Mouse (Mus musculus): ENCODE measurements around the gene P2rx4. TPM values are rescaled to one million over a fixed set of nuclear protein-coding genes. Genes with fewer than 3 reads are reported as not detected.
A peak's percentile ranks its signal among the peaks of the same experiment; 100 is the strongest.
"Not testable (repeated sequence)": the region's sequence is repeated elsewhere in the genome, so short reads cannot be mapped to it uniquely, and the experiment has no call there.

P2rx4 gene
- polyA plus RNA-seq (2015; fragmentation: Nextera tagmentation; extraction: Ambion mirVana), result 36.0 and 36.2 TPM in 2 replicates

GRCm38 (mm10) chr5:122707276-122708181 is at the start of gene P2rx4:
Gene P2rx4 (plus strand): TSS chr5:122707544.
- TF ChIP-seq CTCF (IDR thresholded peaks at IDR 0.05; ENCODE audit: low read depth), result peak; percentile 31
- no peak for TF ChIP-seq EP300 (IDR thresholded peaks at IDR 0.05; ENCODE audit: low read depth)
- H3K27me3 ChIP-seq (ENCODE audit: insufficient read depth, low read length), result no peaks in the 10 kb centered on the region
- DNase-seq (peak; percentile 90), ATAC-seq (peak; percentile 90)
- peak within 1 kb of the TSS; percentile 84 for H3K9ac ChIP-seq (replicated peaks)
- peak within 1 kb of the TSS; percentile 78 for H3K4me3 ChIP-seq (ENCODE audit: low read depth, low read length)
- peak within 1 kb of the TSS; percentile 97 for H3K4me2 ChIP-seq (ENCODE audit: low read depth, low read length)
- H3K27ac ChIP-seq (ENCODE audit: low read depth), result peak within 1 kb of the TSS; percentile 93
- H3K4me1 ChIP-seq (ENCODE audit: insufficient read depth), result peaks cover 24% of the 10 kb centered on the region
- H3K36me3 ChIP-seq (replicated peaks; ENCODE audit: insufficient read depth, low read length), result no peaks in the 10 kb centered on the region
- no peaks in the 10 kb centered on the region for H3K9me3 ChIP-seq (ENCODE audit: low read length)
- WGBS (ENCODE audit: insufficient replicate concordance), result under 1% methylated on average over 66 of the region's 66 CpGs

- Histone ChIP-seq H3K9ac (replicated peaks) (no peak overlapping the region), H3K27ac (ENCODE audit: low read depth) (peak overlapping the region; percentile 37), H3K27me3 (ENCODE audit: insufficient read depth, low read length) (no peaks in the 10 kb centered on the region), H3K4me1 (ENCODE audit: insufficient read depth) (0 out of 2 replicates have a peak, but pooled peaks cover 4% of the 10 kb centered on the region), H3K9me3 (ENCODE audit: low read length) (no peaks in the 10 kb centered on the region), H3K36me3 (replicated peaks; ENCODE audit: insufficient read depth, low read length) (no peaks in the 10 kb centered on the region), H3K4me3 (ENCODE audit: low read depth, low read length) (no peak overlapping the region), H3K4me2 (ENCODE audit: low read depth, low read length) (no peak overlapping the region)
- peak; percentile 88 for TF ChIP-seq EP300 (IDR thresholded peaks at IDR 0.05; ENCODE audit: low read depth)
- TF ChIP-seq CTCF (IDR thresholded peaks at IDR 0.05; ENCODE audit: low read depth), result no peak
- 74% methylated on average over 6 of the region's 6 CpGs for WGBS (ENCODE audit: insufficient replicate concordance)
- DNase-seq (peak; percentile 78), ATAC-seq (peak; percentile 93)
Observed at GRCm38 (mm10) chr5:122662501-122662900, 44.8 kb upstream of the P2rx4 start.

GRCm38 (mm10) chr5:122665036-122665435 is 42.3 kb upstream of the P2rx4 start:
- ATAC-seq, result peak; percentile 49; the same call in 1 of the 2 replicates
- no peaks in the 10 kb centered on the region for H3K9me3 ChIP-seq (ENCODE audit: low read length)
- H3K9ac ChIP-seq (replicated peaks), result no peak overlapping the region
- no peak overlapping the region for H3K4me2 ChIP-seq (ENCODE audit: low read depth, low read length)
- peak; percentile 43 for DNase-seq
- no peaks in the 10 kb centered on the region for H3K27me3 ChIP-seq (ENCODE audit: insufficient read depth, low read length)
- peaks cover 4% of the 10 kb centered on the region; the same call in 1 of the 2 replicates for H3K4me1 ChIP-seq (ENCODE audit: insufficient read depth)
- WGBS (ENCODE audit: insufficient replicate concordance), result 67% methylated on average over 5 of the region's 5 CpGs
- H3K36me3 ChIP-seq (replicated peaks; ENCODE audit: insufficient read depth, low read length), result no peaks in the 10 kb centered on the region
- H3K4me3 ChIP-seq (ENCODE audit: low read depth, low read length), result no peak overlapping the region
- H3K27ac ChIP-seq (ENCODE audit: low read depth), result no peak overlapping the region
- no peak for TF ChIP-seq EP300 (IDR thresholded peaks at IDR 0.05; ENCODE audit: low read depth)
- no peak for TF ChIP-seq CTCF (IDR thresholded peaks at IDR 0.05; ENCODE audit: low read depth)

- no peaks in the 10 kb centered on the region for H3K36me3 ChIP-seq (replicated peaks; ENCODE audit: insufficient read depth, low read length)
- no peak overlapping the region for H3K9ac ChIP-seq (replicated peaks)
- H3K27me3 ChIP-seq (ENCODE audit: insufficient read depth, low read length), result no peaks in the 10 kb centered on the region
- no peak overlapping the region for H3K27ac ChIP-seq (ENCODE audit: low read depth)
- H3K9me3 ChIP-seq (ENCODE audit: low read length), result no peaks in the 10 kb centered on the region
- H3K4me3 ChIP-seq (ENCODE audit: low read depth, low read length), result no peak overlapping the region
- ATAC-seq (no peak), DNase-seq (no peak)
- peaks cover 8% of the 10 kb centered on the region; the same call in 1 of the 2 replicates for H3K4me1 ChIP-seq (ENCODE audit: insufficient read depth)
- H3K4me2 ChIP-seq (ENCODE audit: low read depth, low read length), result no peak overlapping the region
- TF ChIP-seq EP300 (IDR thresholded peaks at IDR 0.05; ENCODE audit: low read depth) (peak; percentile 41; the same call in 1 of the 2 replicates), CTCF (IDR thresholded peaks at IDR 0.05; ENCODE audit: low read depth) (no peak)
- 50% methylated on average over 15 of the region's 15 CpGs for WGBS (ENCODE audit: insufficient replicate concordance)
Observed at GRCm38 (mm10) chr5:122668981-122669897, 38.1 kb upstream of the P2rx4 start.

- H3K4me3 ChIP-seq (ENCODE audit: low read depth, low read length); H3K9ac ChIP-seq (replicated peaks); H3K27ac ChIP-seq (ENCODE audit: low read depth); H3K27me3 ChIP-seq (ENCODE audit: insufficient read depth, low read length); H3K36me3 ChIP-seq (replicated peaks; ENCODE audit: insufficient read depth, low read length); DNase-seq; H3K4me1 ChIP-seq (ENCODE audit: insufficient read depth); H3K9me3 ChIP-seq (ENCODE audit: low read length); H3K4me2 ChIP-seq (ENCODE audit: low read depth, low read length); ATAC-seq: not testable (repeated sequence)
- 72% methylated on average over 7 of the region's 7 CpGs for whole genome bisulfite sequencing (ENCODE audit: insufficient replicate concordance)
- peak; percentile 52 for TF ChIP-seq CTCF (IDR thresholded peaks at IDR 0.05; ENCODE audit: low read depth)
Observed at GRCm38 (mm10) chr5:122671641-122672040, 35.7 kb upstream of the P2rx4 start.
